Mouse (Mus musculus) spleen, adult 2 months (tissue): ENCODE data around the gene Cdc34b. TPM values are rescaled to one million over a fixed set of nuclear protein-coding genes. Genes with fewer than 3 reads are reported as not detected.
A peak's percentile ranks its signal among the peaks of the same experiment; 100 is the strongest.

Experiments used
- DNase-seq, 2 experiments: peaks; one replicate each; pipeline versions ENCODE4 v3.0.0 to v3.0.0-alpha.2; 2012 to 2021; ENCODE audit warnings: low spot score in 2 of 2, low read depth in 1 of 2
- H3K27ac ChIP-seq: fragments of 200-500 bp; 2 replicates; pipeline ENCODE4 v1.5.1; 2012; ENCODE audit warnings: low read length, inconsistent platforms; ENCODE audit not compliant: insufficient read depth
- H3K27me3 ChIP-seq: fragments of 200-500 bp; 2 replicates; pipeline ENCODE4 v1.6.1; 2012; ENCODE audit warnings: mild to moderate bottlenecking, moderate library complexity, low read length, inconsistent platforms; ENCODE audit not compliant: control insufficient read depth, insufficient read depth
- H3K36me3 ChIP-seq: fragments of 200-500 bp; 2 replicates; pipeline ENCODE4 v1.6.1; 2012; ENCODE audit warnings: mild to moderate bottlenecking, low read length, inconsistent platforms; ENCODE audit not compliant: control insufficient read depth, insufficient read depth
- H3K4me1 ChIP-seq: fragments of 200-500 bp; 2 replicates; pipeline ENCODE4 v1.6.1; 2011; ENCODE audit warnings: inconsistent platforms; ENCODE audit not compliant: control insufficient read depth, insufficient read depth, insufficient read length
- H3K4me3 ChIP-seq: fragments of 200-500 bp; 2 replicates; pipeline ENCODE4 v1.5.1; 2011; ENCODE audit warnings: mild to moderate bottlenecking, inconsistent platforms; ENCODE audit not compliant: insufficient read depth, insufficient read length; ENCODE audit errors: extremely low read depth
- CTCF ChIP-seq: fragments of 200-500 bp; IDR thresholded peaks from 2 replicates; pipeline ENCODE4 v1.5.1; 2011; ENCODE audit warnings: mild to moderate bottlenecking, inconsistent platforms; ENCODE audit not compliant: insufficient read depth, insufficient read length, insufficient replicate concordance; ENCODE audit errors: extremely low read depth
- POLR2A ChIP-seq: fragments of 200-500 bp; IDR thresholded peaks from 2 replicates; pipeline ENCODE4 v1.6.1; 2011; ENCODE audit warnings: low read depth, low read length, inconsistent platforms
- WGBS: fragments of 180-500 bp; shearing (Covaris S2); methylation state at CpG from one replicate; pipeline ENCODE4 v1.1.7; 2018; 5-methylcytosine and 5-hydroxymethylcytosine counted together
- polyA plus RNA-seq: library from polyadenylated mRNA; depleted of rRNA; stranded (reverse); fragments of >200 nt; gene quantifications from 2 replicates; pipeline ENCODE4 v1.2.3, GENCODE M21; 2012

Cdc34b gene
- polyA plus RNA-seq, 1 experiment = not detected

GRCm38 (mm10) chr11:94701401-94702215, 40.0 kb upstream of the Cdc34b start:
- Histone ChIP-seq H3K4me1 (no peaks in the 10 kb centered on the region), H3K4me3 (no peak overlapping the region), H3K27me3 (no peaks in the 10 kb centered on the region), H3K36me3 (no peaks in the 10 kb centered on the region), H3K27ac (no peak overlapping the region)
- no peak for TF ChIP-seq POLR2A
- TF ChIP-seq CTCF = no peak
- no peak for DNase-seq
- 86% methylated on average over 27 of the region's 27 CpGs for WGBS

GRCm38 (mm10) chr11:94702216-94702610, 39.4 kb upstream of the Cdc34b start:
- no peak for DNase-seq
- H3K4me3 ChIP-seq = no peak overlapping the region
- H3K36me3 ChIP-seq = no peaks in the 10 kb centered on the region
- TF ChIP-seq CTCF (no peak), POLR2A (no peak)
- no peaks in the 10 kb centered on the region for H3K4me1 ChIP-seq
- WGBS = 85% methylated on average over 3 of the region's 3 CpGs
- no peaks in the 10 kb centered on the region for H3K27me3 ChIP-seq
- H3K27ac ChIP-seq = no peak overlapping the region

GRCm38 (mm10) chr11:94704020-94704419, 37.6 kb upstream of the Cdc34b start:
- Histone ChIP-seq H3K36me3 (no peaks in the 10 kb centered on the region), H3K27me3 (no peaks in the 10 kb centered on the region), H3K4me3 (no peak overlapping the region), H3K27ac (no peak overlapping the region), H3K4me1 (no peaks in the 10 kb centered on the region)
- no peak for DNase-seq
- 43% methylated on average over 7 of the region's 7 CpGs for WGBS
- TF ChIP-seq POLR2A (no peak), CTCF (no peak)

DNA sequence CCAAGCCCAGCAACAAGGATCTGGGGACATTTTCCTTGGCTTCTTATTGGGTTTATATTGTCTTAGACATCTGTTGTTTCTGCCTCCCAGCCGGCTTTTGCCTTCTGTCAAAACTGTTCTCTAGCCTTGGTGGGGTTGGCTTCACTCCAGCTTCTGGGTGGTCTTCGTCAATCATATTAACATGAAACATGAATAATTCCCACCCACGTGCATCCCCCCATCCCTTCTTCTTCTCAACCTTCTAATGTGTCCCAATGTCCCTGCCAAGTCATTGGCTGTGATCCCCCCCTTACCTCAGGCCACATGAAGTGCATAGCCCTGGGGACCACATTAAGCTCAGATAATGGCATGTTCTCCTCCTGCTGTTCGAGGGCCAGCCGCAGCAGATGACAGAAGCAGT, 37.1 kb upstream of the Cdc34b start, which contains the start of gene Gm11541:
Gm11541 (minus strand) TSS at position 28 of the 400 bp plus-strand sequence.
- 87% methylated on average over 5 of the region's 5 CpGs for WGBS
- Histone ChIP-seq H3K27ac (no peak within 1 kb of the TSS), H3K36me3 (no peaks in the 10 kb centered on the region), H3K27me3 (no peaks in the 10 kb centered on the region), H3K4me1 (no peaks in the 10 kb centered on the region), H3K4me3 (no peak within 1 kb of the TSS)
- DNase-seq = no peak
- TF ChIP-seq POLR2A (no peak), CTCF (no peak)

DNA sequence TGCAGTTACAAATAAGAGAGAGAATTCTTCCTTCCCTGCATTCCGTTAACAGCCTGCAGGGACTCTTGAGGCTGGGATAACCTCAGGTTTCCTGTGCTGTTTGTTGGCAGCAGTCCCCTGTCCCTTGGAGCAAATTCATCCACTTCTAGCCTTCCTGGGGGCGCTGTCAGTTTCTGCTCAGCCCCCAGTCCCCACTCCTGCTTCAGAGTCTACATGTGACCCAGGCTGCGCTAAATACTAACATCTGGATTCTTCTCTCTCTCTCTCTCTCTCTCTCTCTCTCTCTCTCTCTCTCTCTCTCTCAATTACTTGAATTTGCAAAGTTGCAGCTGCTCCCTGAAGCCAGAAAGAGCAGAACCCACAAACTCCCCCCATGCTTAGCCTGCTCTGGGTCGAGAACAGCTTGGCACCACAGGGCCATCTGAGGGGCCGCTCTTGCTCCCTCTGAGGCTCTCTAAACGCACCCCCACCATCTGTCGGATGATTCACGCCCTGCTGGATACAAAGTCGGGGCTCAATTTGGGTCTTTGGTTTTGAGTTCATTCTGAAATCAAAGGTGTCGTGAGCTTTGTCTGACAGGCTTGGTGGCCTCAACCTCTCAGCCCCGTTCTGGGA, 28.2 kb upstream of the Cdc34b start:
- no peak for DNase-seq
- H3K4me3 ChIP-seq = no peak overlapping the region
- H3K27ac ChIP-seq = no peak overlapping the region
- WGBS = 60% methylated on average over 11 of the region's 11 CpGs
- no peaks in the 10 kb centered on the region for H3K36me3 ChIP-seq
- no peaks in the 10 kb centered on the region for H3K4me1 ChIP-seq
- no peaks in the 10 kb centered on the region for H3K27me3 ChIP-seq
- TF ChIP-seq POLR2A = no peak
- TF ChIP-seq CTCF = no peak

GRCm38 (mm10) chr11:94715622-94716021, 26.0 kb upstream of the Cdc34b start:
- no peaks in the 10 kb centered on the region for H3K4me1 ChIP-seq
- no peak overlapping the region for H3K27ac ChIP-seq
- no peak overlapping the region for H3K4me3 ChIP-seq
- H3K27me3 ChIP-seq = no peaks in the 10 kb centered on the region
- no peak for DNase-seq
- TF ChIP-seq POLR2A (no peak), CTCF (no peak)
- H3K36me3 ChIP-seq = no peaks in the 10 kb centered on the region
- WGBS = 85% methylated on average over 5 of the region's 5 CpGs

- H3K4me3 ChIP-seq = no peak overlapping the region
- H3K4me1 ChIP-seq = no peaks in the 10 kb centered on the region
- peak in 1 of 2 experiments; percentile 16 for DNase-seq
- TF ChIP-seq CTCF = peak; percentile 35; the same call in 1 of the 2 replicates
- TF ChIP-seq POLR2A = no peak
- 10% methylated on average over 9 of the region's 9 CpGs for WGBS
- no peak overlapping the region for H3K27ac ChIP-seq
- no peaks in the 10 kb centered on the region for H3K27me3 ChIP-seq
- H3K36me3 ChIP-seq = no peaks in the 10 kb centered on the region
Measured at GRCm38 (mm10) chr11:94716754-94717153, 24.8 kb upstream of the Cdc34b start.
